Mouse (Mus musculus) heart, adult 18-20 months (tissue): ENCODE measurements around the gene Gm40460. TPM values are rescaled to one million over a fixed set of nuclear protein-coding genes. Genes with fewer than 3 reads are reported as not detected.
"Not testable (repeated sequence)": the region's sequence is repeated elsewhere in the genome, so short reads cannot be mapped to it uniquely, and the experiment has no call there.

Source experiments
- DNase-seq, 2 experiments: peaks; one replicate each; pipeline ENCODE4 v3.0.0; 2021 to 2022; ENCODE audit warnings: mixed read lengths in 1 of 2
- long read RNA-seq, 2 experiments: library from polyadenylated mRNA; stranded (forward); transcript quantifications; one replicate each; pipeline ENCODE4 v2.0.0; 2021
- total RNA-seq, 2 experiments: library from RNA; stranded (reverse); gene quantifications; 2 replicates each; pipeline ENCODE4 v1.2.3; 2021

Gene Gm40460
- total RNA-seq = not detected
- long read RNA-seq, experiment 1 = 0 reads
- long read RNA-seq, experiment 2 = 0 reads

DNA sequence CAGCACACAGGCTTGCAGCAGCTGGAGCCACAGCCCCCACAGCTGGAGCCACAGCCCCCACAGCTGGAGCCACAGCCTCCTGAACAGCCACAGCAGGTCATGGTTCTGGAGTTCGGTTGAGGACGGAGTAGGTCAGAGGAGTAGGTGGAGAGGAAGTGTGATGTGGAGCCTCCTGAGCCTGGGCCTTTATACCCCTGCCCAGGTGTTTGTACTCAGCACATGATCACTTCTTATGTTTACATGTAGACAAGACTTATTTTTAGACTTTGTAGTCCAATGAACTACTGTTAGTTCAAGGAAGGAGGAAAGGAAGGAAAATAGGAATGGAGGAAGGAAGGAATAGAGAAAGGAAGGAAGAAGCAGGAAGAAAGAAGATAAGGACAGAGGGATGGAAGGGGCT lies at the start of gene Gm40460:
TSS of gene Gm40460 (minus strand) at position 101 of the 400 bp plus-strand sequence.
- no peak for DNase-seq

GRCm38 (mm10) chr7:142285910-142286612 lies 45.2 kb upstream of the Gm40460 start:
- DNase-seq = not testable (repeated sequence)

GRCm38 (mm10) chr7:142285130-142285835 lies 44.4 kb upstream of the Gm40460 start:
- DNase-seq = peak; percentile 35 to 43

DNA sequence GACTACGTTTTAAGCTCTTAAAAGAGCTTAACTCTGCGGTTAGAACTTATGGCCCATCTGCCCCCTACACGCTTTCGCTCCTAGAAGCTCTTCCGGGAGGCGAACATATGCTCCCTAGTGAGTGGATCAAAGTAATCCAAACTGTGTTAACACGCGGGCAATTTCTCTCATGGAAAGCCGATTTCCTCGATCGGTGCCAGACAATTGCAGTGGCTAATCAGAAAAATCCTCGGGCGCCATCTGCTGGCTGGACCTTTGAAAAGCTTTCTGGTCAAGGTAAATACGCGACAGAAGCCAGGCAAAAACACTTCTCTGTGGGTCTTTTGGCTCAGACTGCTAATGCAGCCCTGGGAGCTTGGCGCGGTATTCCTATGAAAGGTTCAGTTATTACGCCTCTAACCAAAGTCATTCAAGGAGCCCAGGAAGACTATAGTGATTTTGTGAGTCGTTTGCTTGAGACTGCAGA lies 43.8 kb upstream of the Gm40460 start:
- peak; percentile 91 to 97 for DNase-seq

DNA sequence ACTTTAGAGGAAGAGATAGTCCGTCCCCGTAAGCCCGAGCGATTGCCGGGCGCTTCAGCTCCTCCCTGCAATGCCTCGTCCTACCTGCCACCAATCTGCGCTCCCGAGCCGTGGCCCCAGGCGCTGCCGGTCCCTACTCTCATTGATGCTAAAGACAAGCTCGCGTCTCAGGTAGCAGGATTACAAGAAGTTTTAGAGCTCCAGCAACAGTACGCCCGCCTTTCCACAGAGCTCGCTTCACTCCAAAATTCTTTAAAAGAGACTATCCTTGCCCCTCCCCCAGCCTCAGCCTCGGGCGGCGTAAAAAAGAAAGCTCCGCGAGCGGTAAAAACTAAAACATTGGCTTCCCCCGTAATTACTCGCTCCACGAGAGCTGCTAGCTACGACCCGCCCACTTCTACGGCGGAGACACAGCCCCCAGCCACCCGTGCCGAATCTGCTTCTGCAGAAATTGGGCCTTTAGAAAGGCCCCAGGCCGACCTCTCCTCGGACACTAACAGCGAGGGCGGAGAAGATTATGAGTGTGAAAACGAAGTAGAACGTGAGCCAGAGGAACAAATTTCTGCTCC lies 43.2 kb upstream of the Gm40460 start:
- peak; percentile 57 to 70 for DNase-seq

GRCm38 (mm10) chr7:142282847-142283246 lies 42.0 kb upstream of the Gm40460 start:
- not testable (repeated sequence) for DNase-seq

DNA sequence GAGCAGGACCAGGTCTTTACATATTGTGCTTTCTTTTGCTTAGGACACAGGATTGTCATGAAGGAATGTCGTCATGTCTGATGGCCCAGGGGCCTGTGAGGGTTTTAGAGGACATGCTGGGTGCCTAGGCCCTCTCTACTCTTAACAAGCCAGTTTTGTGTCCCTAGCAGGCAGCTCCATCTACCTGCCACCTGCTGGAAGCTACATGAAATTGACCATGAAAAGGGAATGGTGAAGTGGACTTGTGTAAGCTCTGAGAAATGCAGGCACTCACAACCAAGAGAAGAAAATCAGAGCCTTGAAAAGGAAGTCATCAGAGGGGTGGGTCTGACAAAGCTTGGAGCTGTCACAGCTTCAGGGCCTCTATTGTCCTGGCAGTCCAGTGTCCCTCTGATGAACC lies 38.4 kb upstream of the Gm40460 start:
- not testable (repeated sequence) for DNase-seq

DNA sequence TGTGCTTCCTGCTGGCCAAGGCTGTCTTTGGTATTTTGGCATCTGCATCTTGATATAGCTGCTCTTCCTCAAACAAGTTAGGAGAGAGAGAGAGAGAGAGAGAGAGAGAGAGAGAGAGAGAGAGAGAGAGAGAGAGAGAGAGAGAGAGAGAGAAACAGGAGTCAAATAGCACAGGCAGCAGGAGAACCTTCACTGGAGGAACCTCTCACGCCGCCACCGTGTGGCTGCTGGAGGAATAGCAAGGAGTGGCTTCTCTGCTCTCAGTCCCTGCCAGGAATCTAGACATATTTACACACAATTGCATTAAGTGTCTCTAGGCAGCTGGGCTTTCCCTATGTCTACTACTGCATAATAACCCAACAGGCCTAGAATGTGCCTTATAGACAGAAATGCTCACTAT lies 37.3 kb upstream of the Gm40460 start:
- peak; percentile 41 to 79 for DNase-seq

DNA sequence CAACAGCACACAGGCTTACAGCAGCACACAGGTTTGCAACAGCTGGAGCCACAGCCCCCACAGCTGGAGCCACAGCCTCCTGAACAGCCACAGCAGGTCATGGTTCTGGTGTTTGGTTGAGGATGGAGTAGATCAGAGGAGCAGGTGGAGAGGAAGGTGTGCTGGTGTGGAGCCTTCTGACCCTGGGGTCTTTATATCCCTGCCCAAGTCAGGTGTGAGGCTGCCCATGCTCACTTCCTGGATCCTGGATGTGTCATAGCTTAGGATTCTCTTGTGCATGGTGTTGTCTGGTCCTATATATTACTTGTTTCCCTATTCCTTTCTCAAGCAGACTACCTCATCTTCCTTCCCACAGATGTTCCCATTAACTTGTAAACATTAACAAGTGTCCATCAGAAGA lies 33.4 kb upstream of the Gm40460 start, which contains the start of gene Gm4559:
TSS of gene Gm4559 (minus strand) at position 101 of the 400 bp plus-strand sequence.
- DNase-seq = not testable (repeated sequence)

DNA sequence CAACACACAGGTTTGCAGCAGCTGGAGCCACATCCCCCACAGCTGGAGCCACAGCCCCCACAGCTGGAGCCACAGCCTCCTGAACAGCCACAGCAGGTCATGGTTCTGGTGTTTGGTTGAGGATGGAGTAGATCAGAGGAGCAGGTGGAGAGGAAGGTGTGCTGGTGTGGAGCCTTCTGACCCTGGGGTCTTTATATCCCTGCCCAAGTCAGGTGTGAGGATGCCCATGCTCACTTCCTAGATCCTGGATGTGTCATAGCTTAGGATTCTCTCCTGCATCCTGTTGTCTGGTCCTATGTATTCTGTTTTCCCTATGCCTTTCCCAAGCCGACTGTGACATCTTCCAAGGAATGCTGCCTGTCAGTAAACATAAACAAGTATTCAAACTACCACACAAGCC lies 17.4 kb upstream of the Gm40460 start, which contains the start of gene Gm2431:
TSS of gene Gm2431 (minus strand) at position 101 of the 400 bp plus-strand sequence.
- DNase-seq = not testable (repeated sequence)

GRCm38 (mm10) chr7:142255517-142255916 lies 14.6 kb upstream of the Gm40460 start:
- peak; percentile 11 to 47 for DNase-seq

GRCm38 (mm10) chr7:142249824-142250223 lies 8.9 kb upstream of the Gm40460 start:
- DNase-seq = peak; percentile 24 to 48

GRCm38 (mm10) chr7:142231540-142231939 lies 9.3 kb downstream of the Gm40460 start:
- DNase-seq = no peak

DNA sequence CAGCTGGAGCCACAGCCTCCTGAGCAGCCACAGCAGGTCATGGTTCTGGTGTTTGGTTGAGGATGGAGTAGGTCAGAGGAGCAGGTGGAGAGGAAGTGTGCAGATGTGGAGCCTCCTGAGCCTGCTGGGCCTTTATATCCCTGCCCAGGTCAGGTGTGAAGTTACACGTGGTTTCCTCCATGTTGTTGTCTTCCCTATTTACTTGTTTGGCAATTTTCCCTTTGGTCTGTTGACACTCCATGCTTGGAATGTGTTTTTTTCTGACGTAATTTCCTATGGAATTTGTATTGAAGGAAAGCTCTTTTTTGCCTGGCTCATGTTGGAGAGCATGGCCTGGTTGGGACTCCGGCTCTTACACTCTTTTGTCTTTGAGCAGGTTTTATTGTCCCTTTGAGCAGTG lies 11.0 kb downstream of the Gm40460 start, which contains the start of gene Krtap5-5:
TSS of gene Krtap5-5 (minus strand) at position 101 of the 400 bp plus-strand sequence.
- DNase-seq = peak in 1 of 2 experiments; percentile 4

DNA sequence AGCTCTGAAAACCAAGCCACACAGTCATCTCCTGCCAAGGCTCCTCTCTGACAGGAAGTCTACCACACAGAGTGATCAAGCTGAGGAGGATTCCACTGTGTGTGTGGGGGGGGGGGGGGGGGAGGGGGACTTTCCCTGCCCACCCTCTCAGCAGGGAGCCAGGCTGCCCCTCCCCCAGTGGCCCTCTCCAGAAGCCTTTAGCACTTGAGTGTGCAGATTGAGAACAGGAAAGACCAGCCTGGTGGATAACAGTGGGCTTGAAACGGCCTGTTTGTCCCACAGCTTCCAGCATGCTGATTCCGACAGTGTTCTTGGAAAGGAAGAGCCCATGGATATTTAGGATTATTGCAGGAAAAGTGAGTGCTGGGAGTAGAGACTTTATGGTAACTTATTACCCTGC lies 16.4 kb downstream of the Gm40460 start:
- DNase-seq = no peak

GRCm38 (mm10) chr7:142212136-142212535 lies 28.7 kb downstream of the Gm40460 start:
- DNase-seq = not testable (repeated sequence)

- DNase-seq = no peak
Measured at GRCm38 (mm10) chr7:142211559-142211958, 29.3 kb downstream of the Gm40460 start, which contains the start of gene Gm7579. Gene Gm7579 (plus strand): TSS chr7:142211859.

DNA sequence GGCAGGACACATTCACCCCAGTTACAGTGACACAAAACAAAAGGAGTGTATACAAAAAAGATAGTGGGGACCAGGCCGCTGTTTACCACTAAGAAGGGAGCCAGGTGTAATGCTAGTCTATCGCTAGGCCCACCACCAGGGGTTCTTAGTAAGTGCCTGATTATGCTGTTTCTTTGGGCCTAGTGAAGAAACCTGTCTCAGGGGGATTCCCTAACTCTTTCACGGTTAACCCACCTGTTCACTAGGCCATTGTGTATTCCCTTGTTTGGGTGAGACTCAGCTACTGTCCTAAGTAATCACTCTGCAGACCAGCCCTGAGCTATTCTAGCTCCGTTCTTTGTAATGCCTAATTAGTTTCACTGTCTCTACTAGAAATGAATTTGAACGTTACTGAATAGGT lies 34.0 kb downstream of the Gm40460 start:
- DNase-seq = not testable (repeated sequence)

DNA sequence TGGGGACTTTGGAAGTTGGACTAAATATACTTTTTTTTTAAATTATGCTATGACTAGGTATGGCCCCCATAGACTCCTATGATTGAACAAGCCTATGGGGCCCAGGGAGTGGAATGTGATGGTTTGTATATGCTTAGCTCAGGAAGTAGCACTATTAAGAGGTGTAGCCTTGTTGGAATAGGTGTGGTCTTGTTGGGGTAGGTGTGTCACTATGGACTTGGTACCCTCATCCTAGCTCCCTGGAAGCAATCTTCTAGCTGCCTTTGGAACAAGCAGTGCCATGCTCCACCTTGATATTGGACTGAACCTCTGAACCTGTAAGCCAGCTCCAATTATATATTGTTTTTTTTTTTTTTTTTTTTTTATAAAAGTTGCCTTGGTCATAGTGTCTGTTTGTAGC lies 35.4 kb downstream of the Gm40460 start:
- no peak for DNase-seq

- DNase-seq = no peak
Measured at GRCm38 (mm10) chr7:142201064-142201463, 39.8 kb downstream of the Gm40460 start, which contains the start of gene Krtap5-3. Gene Krtap5-3 (plus strand): TSS chr7:142201364.

DNA sequence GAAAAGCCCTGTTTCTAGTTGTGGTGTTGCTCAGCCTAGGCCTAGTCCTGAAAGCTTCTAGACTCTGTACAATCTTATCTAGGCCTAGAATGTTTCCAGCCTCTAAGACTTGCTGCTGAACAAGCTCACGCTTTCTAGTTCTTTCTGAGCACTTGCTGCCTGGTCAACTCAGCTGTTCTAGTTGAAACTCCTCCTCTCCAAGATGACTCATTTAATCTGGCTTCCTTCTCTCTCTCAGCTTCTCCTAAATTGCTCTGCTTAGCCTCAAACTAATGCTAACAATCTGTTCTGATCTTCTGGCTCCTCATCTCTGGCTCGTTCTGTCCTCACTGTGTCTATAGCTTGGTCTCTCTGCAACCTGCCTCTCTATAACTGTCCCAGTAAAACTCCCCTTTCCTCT lies 42.1 kb downstream of the Gm40460 start:
- DNase-seq = no peak
